Mouse (Mus musculus) heart, adult 9 months (tissue): Measurements from ENCODE around the gene Strc.

Experiments
- DNase-seq, 2 experiments: peaks; one replicate each; pipeline ENCODE4 v3.0.0; 2022; ENCODE audit warnings: low spot score in 2 of 2

Strc gene

GRCm38 (mm10) chr2:121354820-121355592 lies 32.0 kb downstream of the Strc start, which contains the start of gene Ppip5k1:
Gene Ppip5k1, minus strand, starts transcription at chr2:121355396.
- peak; percentile 96 for DNase-seq

DNA sequence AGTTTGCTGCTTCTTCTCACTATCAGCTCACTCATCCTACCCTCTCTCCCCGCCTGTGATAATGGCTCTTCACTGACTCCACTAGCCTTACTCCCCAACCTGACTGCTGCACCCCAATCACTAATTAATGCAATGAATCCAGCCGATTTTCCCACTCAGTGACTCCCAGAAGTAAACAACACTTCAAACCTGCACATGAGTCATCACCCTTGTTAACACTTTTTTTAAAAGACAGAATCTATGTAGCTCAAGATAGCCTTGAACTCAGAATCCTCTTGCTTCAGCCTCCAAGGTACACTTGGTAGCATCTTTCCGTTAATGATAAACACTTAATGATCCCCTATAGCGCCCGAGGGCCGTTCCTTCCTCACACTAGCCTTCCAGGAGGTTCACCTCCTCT lies 32.6 kb downstream of the Strc start:
- DNase-seq = no peak

DNA sequence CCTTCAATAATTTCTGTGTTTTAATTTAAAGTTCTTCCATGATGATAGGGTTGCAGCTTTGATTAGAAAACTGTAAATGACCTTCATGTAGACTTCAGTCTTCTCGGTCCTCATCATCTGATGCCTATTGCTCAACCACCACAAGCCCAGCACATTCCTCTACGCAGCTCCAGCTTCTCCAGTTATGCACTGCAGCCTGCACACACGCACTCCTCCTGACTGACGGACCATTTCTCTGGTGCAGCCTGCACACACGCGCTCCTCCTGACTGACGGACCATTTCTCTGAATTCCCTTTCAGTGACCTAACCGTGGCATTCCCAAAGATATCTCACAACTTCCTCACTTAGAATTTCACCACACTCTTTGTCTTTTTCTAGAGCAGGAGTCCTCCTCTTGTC lies 33.8 kb downstream of the Strc start:
- DNase-seq = peak; percentile 8 to 20

DNA sequence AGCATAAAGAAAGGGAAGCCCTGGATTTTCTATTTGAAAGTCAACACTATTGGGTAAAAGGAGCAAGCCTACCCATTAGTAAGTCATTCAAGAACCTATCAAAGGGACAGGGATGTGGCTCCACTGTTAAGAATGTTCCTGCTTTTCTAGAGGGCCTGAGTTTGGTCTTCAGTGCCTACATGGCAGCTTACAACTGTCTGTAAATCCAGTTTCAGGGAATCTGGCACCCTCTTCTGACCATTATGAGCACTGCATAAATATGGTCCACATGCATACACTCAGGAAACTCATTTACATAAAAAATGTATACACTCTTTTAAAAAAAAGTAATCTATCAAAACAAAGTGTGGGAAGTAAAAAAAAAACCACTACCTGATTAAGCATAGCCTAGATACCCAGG lies 47.9 kb downstream of the Strc start:
- no peak for DNase-seq

DNA sequence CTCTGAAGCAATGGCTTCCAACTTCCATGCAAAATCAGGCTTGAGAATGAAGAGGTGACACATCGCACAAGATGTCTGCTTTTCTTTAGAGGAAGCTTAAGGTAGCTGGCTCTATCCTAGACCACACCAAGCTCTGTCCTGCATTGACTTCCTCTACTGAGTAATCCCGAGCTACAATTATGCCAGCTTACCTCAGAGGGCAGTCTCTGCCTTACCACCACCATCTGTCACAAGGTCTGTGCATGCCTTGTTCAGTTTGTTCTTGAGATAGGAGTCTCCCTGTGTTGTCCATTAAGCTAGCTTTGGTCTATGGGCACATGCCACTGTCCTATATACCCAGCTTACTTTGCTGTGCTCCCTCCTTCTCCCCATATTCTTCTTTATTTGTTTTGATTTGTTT lies 57.5 kb downstream of the Strc start:
- no peak for DNase-seq

DNA sequence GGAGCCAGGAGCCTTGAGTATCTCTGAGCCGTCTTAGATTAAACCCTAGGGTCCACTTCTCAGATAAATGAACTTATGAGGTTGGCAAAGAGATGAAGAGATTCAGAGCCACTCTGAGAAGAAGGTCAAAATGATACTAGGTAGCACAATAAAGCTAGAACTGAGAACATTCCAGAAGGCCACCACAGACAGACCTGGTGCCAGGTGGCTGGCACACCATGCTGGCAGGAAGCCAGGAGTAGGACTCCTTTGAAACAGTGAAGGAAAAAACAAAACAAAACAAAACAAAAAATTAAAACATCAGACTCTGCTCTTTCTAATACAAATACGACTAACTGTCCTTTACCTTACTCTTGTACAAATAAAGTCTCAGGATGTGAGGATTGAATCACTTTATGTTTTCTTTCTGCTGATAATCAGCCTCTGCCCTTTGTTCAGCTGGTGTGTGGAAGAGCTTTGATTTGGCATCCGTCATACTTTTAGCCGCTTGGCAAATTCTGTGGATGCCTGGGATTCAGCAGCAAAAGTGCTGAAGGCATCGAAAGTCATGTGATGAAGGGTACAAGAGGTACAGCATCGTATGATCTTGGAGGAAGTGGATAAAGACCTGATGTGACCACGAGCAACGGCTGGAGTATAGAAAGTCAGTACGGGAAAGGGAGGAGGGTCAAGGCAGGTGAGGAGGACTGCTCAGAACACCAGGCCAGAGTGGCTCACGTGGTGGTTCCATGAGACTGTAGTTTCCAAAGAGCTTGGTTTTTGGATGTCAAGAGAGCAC lies 63.1 kb downstream of the Strc start:
- no peak for DNase-seq

- DNase-seq = no peak
Measured at GRCm38 (mm10) chr2:121323041-121323440, 63.9 kb downstream of the Strc start.

- DNase-seq = no peak
Measured at GRCm38 (mm10) chr2:121316278-121316677, 70.7 kb downstream of the Strc start.
